Mouse (Mus musculus): ENCODE data around the gene Mpo.

DNA sequence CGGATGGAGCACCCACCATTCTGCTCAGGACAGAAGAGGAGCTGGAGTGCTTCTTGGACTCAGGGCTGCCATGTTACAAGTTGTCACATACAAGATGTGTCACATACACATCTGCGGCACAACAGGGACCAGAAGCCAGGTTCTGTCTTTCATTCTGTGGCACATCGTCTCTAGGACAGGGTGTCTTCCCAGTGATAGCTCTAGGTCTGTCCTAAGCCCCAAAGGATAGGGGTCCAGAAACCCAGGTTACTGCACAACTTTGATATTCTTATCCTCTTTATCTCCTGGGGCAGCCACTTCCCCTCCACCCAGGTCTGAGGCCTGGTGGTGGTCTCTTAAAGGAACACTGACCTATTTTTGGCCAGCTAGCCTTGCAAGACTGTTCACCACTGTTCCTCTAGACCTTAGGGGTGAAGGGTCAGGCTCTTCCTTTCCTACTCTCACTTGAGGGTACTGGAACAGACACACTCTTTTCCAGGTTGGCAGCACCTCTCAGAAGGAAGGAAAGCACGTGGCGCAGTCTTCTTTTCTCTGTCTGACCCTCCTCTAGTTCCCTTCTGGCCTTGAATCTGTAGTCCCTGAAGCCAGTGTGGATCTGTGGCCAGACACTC is 39.4 kb upstream of the Mpo start:
- no peak for TF ChIP-seq CTCF (IDR thresholded peaks at IDR 0.05; ENCODE audit: borderline replicate concordance, extremely low read depth, insufficient read depth, insufficient read length)
- TF ChIP-seq POLR2A (IDR thresholded peaks at IDR 0.05; ENCODE audit: borderline replicate concordance, extremely low read depth, insufficient read depth, insufficient read length, poor library complexity, severe bottlenecking), result no peak
